Mouse (Mus musculus) c-Kit-positive CD71-positive TER-119-positive erythroid progenitor cells, embryonic 14.5 days (primary cell): ENCODE data around the gene H2-Ob.
"Not testable (repeated sequence)": the region's sequence is repeated elsewhere in the genome, so short reads cannot be mapped to it uniquely, and the experiment has no call there.

ENCODE experiments used
- DNase-seq: peaks from one replicate; pipeline ENCODE4 v3.0.0-alpha.2; 2013; ENCODE audit warnings: low spot score

H2-Ob gene

DNA sequence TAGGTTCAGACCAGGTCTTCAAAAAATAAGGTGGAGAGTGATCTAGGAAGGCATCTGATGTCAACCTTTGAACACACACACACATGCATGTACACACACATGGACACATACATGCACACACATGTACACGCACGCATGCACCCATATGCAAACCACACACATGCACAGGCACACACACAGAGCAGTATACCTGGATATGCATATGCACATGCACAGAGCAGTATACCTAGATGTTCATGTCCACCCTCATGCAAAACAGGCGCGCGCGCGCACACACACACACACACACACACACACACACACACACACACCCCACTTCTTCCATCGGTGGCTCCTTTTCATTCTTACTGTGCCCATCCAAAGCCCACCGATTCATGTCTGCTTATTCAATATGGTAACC, 30.8 kb upstream of the H2-Ob start:
- DNase-seq: no peak

- DNase-seq: no peak
These were observed 30.3 kb upstream of the H2-Ob start for GRCm38 (mm10) chr17:34208421-34208820.

DNA sequence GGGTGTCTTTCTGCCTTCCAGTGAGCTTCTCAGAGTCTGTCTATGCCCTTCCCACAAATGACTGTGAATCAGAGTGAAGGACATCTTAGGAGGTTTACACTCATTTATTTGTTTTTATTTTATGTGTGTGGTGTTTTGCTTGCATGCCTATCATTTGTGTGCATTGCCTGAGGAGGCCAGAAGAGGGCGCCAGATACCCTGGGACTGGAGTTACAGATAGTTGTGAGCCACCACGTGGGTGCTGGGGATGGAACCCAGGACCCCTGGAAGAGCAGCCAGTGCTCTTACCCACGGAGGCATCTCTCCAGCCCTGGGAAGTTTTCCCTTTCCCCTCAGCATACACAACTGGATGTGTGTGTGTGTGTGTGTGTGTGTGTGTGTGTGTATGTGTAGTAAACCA, 29.0 kb upstream of the H2-Ob start:
- no peak for DNase-seq

GRCm38 (mm10) chr17:34210599-34210998, 28.1 kb upstream of the H2-Ob start:
- peak; percentile 52 for DNase-seq

GRCm38 (mm10) chr17:34211746-34212365, 26.8 kb upstream of the H2-Ob start:
- no peak for DNase-seq

DNA sequence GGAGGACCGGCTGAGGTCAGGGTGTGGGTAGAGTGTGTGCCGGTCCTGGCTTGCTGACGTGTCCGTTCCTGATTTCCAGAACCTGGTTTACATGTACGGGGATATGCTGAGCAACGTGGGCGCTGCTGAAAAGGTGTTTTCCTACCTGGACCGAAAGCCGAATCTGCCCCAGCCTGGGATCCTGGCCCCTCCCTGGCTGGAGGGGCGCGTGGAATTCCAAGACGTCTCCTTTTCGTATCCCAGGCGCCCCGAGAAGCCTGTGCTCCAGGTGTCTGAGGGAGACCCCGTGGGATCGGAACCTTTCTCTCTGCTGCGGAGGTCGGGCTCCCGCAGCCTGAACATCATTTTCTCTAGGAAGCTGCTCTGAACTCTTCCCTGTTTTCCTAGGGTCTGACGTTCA, 24.8 kb upstream of the H2-Ob start:
- DNase-seq: no peak

- no peak for DNase-seq
These were observed 23.5 kb upstream of the H2-Ob start for GRCm38 (mm10) chr17:34215176-34215575.

- no peak for DNase-seq
These were observed 21.3 kb upstream of the H2-Ob start for GRCm38 (mm10) chr17:34217216-34217928.

DNA sequence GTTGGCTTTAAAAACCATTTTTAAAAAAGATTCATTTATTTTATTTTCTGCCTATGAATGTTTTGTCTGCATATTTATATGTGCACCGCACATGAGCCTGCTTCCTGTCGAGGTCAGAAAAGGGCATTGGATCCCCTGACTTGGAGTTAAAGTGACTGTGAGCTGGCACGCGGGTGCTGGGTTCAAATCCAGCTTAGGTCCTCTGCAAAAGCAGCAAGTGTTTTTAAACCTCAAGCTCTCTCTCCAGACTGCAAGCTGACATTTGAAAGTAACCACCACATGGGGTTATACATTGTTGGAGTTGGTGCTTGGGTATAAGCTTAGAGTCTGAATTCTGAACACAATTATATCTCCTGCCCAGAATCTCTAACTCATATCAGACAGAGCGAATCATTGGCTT, 20.7 kb upstream of the H2-Ob start:
- no peak for DNase-seq

DNA sequence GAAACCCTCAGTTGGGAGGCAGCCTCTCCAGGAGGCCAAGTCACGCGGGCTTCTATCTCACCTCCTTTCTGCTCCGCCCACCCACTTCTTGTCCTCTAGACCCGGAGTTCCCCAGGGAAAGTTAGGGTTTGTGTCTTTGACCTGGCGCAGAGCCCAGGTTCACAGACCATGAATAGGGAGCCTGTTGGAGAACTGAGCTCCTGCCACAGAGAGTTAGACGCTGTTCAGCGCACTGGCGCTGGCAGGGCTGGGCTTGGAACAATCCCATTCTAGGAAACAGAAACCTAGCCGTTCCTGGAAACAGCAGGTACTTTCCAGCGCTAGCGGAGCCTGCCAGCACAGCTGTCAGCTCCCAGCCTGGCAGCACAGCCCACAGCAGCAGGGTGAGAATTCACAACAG, 20.0 kb upstream of the H2-Ob start:
- DNase-seq: peak; percentile 70

- peak; percentile 71 for DNase-seq
These were observed 19.6 kb upstream of the H2-Ob start for GRCm38 (mm10) chr17:34219096-34219495.

GRCm38 (mm10) chr17:34219801-34220200, 18.9 kb upstream of the H2-Ob start:
- DNase-seq: not testable (repeated sequence)

DNA sequence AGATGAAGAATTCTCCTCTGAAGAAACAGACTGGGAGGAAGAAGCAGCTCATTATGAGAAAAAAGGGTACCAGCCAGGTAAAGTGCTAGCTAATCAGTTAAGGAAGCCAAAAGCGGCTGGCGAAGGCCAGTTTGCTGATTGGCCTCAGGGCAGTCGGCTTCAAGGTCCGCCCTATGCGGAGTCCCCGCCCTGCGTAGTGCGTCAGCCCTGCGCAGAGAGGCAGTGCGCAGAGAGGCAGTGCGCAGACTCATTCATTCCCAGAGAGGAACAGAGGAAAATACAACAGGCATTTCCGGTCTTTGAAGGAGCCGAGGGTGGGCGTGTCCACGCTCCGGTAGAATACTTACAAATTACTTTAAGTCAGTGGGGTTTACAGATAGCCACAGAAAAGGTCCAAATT, 18.3 kb upstream of the H2-Ob start:
- not testable (repeated sequence) for DNase-seq

DNA sequence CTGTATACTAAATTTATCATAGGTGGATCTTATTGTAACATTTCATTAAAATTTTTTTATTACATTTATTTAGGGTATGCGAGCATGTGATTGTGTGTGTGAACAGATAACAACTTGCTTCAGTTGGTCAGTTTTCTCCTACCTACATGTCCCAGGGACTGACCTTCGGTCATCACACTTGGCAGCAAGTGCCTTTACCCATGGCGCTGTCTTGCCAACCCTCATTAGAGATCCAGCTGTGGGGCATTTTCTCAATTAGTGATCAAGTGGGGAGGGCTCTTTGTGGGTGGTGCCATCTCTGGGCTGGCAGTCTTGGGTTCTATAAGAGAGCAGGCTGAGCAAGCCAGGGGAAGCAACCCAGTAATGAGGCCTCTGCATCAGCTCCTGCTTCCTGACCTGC, 13.9 kb upstream of the H2-Ob start:
- DNase-seq: no peak

- DNase-seq: no peak
These were observed 13.3 kb upstream of the H2-Ob start for GRCm38 (mm10) chr17:34225426-34225825.

GRCm38 (mm10) chr17:34225911-34226310, 12.8 kb upstream of the H2-Ob start:
- DNase-seq: not testable (repeated sequence)

GRCm38 (mm10) chr17:34230971-34231370, 7.7 kb upstream of the H2-Ob start:
- not testable (repeated sequence) for DNase-seq

DNA sequence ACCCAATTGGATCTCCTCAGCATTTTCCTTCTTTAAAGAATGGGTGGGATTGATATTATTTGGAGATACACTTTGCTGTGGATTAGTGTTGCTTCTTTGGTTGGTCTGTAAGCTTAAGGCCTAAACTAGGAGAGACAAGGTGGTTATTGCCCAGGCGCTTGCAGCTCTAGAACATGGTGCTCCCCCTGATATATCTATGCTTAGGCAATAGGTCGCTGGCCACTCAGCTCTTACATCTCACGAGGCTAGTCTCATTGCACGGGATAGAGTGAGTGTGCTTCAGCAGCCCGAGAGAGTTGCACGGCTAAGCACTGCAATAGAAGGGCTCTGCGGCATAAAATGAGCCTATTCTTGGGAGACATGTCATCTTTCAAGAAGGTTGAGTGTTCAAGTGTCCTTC, 6.7 kb upstream of the H2-Ob start:
- DNase-seq: not testable (repeated sequence)

DNA sequence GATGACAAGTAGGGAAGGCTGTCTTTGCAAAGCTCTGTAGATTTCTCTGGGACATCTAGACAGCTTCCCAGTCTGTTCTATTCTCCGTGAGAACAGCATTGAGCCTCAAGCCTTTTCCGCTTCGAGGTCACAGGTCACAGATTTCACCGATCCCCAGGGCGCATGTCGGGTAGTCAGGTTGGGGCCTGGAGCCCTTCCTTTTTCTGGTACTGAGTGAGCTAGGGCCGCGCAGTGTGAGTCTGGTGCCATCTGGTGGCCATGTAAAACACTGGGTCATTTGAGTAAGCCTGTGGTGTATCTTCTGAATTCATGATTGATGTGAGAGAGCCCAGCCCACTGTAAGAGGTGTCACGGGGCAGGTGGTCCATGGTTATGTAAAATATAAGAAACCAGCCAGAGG, 3.8 kb upstream of the H2-Ob start:
- DNase-seq: peak; percentile 57

GRCm38 (mm10) chr17:34236691-34237090, 2.0 kb upstream of the H2-Ob start:
- DNase-seq: no peak

DNA sequence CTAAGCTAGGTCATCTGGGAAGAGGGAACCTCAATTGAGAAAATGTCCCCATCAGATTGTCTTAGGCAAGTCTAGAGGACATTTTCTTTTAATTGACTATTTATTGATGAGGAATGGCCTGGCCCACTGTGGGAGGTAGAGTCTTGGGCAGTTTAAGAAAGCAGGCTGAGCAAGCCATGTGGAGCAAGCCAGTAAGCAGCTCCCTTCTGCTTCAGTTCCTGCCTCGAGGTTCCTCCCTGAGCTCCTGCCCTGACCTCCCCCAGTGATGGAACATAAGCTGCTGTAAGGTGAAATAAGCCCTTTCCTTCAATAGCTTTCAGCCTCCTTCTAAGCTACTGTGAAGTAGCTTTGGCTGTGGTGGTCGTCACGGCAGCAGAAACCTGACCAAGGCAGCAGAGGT, 962 bp upstream of the H2-Ob start:
- DNase-seq: no peak

DNA sequence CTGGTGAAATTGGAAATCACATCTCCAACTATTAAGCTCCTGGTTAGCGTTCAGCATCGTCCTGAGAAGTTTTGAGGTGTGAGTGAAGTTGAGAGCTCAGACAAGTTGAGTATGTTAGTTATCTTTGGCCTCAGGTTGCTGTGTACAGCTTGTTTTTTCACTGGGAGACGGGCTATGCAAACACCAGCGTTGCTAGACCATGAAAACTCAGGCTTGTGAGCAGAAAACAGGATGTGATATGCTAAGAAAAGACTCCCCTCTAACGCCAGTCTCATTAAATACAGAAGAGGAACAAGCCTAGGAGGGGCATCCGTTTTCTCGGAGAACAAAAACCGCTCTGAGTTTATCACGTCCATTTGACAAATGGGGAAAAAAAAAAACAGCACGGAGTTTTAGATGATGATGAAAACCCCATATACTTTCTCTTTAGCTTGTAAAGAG, 918 bp downstream of the H2-Ob start:
- no peak for DNase-seq

GRCm38 (mm10) chr17:34240366-34240765, 1.7 kb downstream of the H2-Ob start:
- no peak for DNase-seq

GRCm38 (mm10) chr17:34240916-34241315, 2.2 kb downstream of the H2-Ob start:
- no peak for DNase-seq
